Mouse (Mus musculus) T-helper 17 cell (primary cell): ENCODE measurements around the gene Gse1.

Experiments
- in situ Hi-C, 2 experiments: fragments of 300-600 bp; cut with MboI, MseI; formaldehyde crosslinking; loops; 1 replicate in 1 of 2; 2 replicates in 1 of 2; pipeline ENCODE4 v1.15.1; 2025; ENCODE audit warnings: high pct_unique_total_duplicates in 2 of 2

The Gse1 gene

DNA sequence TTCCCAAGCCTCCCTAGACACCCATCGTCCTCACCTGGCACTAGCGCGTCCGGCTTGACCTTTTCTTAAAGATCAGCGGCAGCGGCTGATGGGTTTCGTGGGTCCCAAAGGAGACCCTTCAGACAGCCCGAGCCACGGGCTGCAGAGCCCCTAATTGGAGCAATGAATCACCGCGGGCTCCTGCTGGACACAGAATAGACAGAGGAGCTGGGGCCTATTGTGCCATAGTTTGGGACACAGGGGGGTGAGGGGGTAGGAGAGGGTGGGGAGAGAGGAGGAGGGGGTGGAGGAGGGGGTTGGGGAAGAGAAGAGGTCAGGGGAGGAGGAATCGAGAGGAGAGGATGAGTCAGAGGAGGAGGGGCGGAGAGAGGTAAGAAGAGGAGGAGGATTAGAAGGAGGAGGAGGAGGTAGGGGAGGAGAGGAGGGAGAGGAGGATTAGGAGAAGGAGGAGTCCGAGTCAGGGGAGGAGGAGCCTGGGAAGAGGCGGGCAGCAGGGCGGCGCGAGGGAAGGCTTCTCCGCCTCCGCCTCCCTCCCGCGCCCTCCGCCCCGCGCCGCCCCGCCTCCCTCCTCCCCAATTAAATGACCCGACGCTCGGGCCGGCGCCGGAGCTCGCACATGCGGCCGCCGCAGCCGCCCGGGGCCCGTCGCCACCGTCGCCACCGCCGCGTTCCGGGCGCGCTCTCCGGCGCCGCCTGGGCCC, at the start of gene Gse1:
Gene Gse1, plus strand, starts transcription at position 566 of the 701 bp plus-strand sequence.
- in situ Hi-C loops, result no loop called here

DNA sequence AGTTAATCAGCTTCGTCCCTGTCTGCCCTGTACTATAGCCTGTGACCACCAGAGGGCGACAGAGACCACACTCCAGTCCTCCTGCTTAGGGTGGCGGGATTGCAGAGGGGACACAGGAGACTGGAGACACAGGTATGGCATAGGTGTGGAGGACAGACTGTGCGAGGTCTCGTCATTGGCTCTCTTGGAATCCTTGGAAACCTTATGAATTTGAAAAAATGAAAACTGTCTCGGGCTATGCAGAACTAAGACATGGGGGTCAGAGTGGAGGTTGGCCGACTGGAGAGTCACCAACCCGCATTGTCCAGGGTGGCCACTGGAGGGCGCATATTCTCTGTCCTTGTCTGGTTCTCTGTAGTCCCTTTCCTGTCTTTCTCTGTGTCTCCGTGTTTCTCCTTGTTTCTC, 49.2 kb upstream of the Gse1 start:
- in situ Hi-C loops, result loop anchor here in 1 of 2 experiments (5.0 kb wide), 2 partner anchors 68 to 143 kb away; no protein-coding TSS in a partner anchor

DNA sequence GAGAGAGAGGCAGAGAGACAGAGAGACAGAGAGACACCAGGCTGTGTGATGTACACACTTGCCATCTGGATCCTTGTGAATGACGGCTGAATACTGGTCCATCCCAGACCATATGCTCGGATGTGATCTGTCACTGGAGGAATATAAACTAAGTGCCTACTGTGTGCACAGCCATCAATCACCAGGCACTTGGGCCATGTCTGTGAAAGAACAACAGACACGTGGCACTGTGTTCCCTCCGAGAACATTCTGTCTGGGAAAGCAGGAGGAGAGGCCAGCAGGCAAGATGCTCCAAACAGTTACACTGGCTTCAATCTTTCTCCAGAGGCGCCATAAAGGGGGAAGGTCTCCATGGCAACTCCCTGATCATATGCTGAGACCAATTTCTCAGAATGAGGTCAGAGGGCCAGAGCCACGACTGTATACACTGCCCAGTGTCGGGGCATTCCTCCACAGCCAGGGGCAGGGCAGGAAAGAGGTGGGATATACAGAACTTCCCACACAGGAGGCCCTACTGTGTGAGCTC, 47.7 kb upstream of the Gse1 start:
- in situ Hi-C loops, result loop anchor here in 1 of 2 experiments (5.0 kb wide), 2 partner anchors 57 to 142 kb away; no protein-coding TSS in a partner anchor

DNA sequence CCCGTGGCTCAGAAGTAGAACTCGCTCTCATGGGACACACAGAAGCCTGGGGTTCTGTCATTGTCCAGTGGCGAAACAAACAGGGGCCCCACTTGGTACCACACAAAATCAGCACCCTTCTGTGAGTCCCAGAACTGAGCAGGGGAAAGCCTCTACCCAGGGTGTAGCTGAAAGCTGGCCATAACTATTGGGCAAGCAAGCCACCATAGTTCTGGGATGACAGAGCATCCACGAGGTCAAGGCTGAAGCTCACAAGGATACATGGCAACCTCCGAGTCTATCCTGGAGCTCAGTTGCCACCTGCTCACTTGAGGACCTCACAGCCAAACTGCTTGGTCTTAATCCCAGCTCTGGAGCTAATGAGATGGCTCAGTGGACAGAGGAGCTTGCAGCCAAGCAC, 47.0 kb upstream of the Gse1 start:
- in situ Hi-C loops, result loop anchor here in 1 of 2 experiments (5.0 kb wide), 2 partner anchors 56 to 141 kb away; no protein-coding TSS in a partner anchor

DNA sequence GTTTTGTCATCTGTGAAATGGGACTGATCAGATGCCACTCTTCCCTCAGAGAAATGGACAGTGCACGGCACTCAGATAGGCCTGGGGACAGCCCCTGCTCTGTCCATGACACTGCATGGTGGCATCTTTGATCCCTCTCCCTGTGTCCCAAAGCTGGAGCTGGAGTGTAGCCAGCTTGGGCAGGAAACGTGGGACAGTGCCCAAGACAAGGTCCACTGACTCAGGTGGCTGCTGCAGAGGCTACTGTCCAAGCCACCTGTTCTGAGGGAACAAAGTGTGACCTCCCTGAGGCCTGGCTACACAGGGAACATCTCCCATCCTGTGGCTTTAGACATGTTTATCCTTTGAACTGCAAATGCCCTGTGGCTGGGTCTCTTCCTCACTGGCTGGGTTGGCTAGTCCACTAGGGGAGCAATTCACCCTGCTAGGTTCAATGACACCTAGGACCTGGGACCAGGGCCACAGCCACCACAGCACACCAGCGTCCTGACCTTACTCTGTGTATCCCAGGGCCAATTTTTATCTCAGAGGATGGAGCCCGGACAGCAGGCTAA, 46.3 kb upstream of the Gse1 start:
- in situ Hi-C loops, result loop anchor here in 1 of 2 experiments (5.0 kb wide), 2 partner anchors 55 to 140 kb away; no protein-coding TSS in a partner anchor

DNA sequence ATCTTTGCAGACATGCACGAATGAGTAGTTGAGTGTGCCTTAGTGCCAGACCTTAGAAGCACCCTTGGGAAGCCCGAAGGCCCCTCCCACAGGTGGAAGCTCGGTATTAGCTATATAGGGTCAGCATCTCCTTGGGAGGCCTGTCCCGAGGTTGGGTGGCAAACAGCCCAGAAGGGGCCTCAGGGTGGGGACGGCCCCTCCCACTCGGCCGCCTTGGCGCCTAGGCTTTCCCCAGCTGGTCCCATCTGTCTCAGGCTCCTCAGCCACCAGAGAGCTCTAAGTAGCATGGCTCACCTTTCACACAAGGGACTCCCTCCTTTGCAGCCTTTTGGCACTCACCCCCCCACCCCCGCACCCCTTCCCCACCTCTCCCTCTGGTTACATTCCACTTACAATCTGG, 43.9 kb upstream of the Gse1 start:
- in situ Hi-C loops, result loop anchor here in 1 of 2 experiments (5.0 kb wide), 2 partner anchors 53 to 138 kb away; no protein-coding TSS in a partner anchor

DNA sequence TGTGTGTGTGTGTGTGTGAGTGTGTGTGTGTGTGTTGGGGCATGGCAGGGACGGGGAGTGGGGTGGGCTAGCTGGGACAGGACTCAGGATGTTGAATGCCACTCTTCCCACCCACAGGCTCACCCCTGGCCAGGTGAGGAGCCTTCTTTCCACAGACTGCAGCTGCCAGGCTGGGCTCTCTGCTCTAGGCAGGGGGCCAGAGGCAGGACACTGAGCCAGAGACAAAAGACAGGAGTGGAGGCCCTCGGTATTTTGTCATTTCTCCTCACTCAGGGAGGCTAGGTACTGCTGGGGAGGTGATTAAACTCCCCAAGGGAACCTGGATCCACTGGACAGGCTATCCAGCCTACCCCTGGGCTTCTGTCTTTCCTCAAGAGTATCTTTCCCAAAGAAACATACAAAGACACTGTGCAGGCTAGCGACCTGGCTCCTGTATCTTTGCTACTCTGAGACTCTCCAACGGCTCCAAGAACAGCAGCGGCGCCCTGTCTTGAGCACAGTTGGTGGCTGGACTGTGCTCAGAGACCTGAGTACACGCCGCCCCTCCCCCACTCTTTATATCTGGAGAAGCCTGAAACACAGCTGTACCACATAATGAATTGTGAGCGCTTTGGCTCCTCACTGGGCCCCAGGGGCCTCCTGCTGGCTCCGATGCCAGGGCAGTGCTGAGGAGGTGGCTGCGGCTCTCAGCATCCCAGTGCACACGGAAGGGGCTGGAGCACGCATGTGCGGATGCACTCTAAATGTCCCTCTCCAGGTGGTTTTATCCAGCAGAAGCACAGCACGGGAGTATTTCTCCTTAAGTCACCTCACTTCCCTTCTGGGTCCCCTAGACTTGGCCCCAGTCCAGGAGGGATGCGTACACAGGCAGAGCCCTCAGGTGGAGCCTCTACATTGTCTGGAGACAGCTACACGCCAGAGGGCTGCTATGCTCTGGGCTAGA, 43.1 kb upstream of the Gse1 start:
- in situ Hi-C loops, result loop anchor here in 1 of 2 experiments (5.0 kb wide), 2 partner anchors 52 to 137 kb away; no protein-coding TSS in a partner anchor

DNA sequence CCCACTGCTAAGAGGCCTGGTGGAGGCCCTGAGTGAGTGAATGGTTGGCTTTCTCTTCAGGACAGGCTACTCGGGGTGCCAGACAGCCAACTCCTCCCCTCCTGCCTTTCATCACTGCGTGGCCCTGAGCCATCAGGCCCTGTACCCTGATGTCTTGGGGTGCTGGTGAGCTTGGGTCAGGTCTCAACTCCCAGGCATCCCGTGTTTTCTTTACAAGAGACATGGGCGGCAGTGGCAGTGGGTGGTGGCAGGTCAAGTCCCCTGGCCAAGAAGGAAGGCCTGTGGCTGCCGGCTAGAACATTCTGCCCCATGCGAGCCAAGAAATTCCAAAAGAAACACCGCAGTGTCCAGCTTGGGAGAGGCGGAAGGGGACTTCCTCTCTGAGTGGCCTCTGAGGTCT, 41.8 kb upstream of the Gse1 start:
- in situ Hi-C loops, result no loop called here

DNA sequence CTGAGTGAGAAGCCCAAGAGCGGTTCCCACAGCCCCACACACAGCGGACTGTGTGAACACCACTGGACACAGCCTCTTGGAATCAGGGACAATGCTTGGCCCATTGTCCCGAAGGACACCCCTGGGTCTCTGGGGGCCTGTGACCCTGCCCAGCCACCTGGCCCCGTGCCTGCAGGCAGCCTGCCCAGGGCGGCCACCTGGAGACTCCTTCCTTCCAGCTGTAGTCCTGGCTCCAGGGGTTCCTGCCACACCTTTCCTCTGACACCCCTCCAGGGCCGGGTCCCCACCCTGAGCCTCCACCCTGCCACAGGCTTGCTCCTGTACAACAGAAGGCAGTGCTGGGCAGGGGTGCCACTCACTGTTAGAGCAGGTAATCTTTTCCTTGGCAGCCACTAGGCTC, 39.7 kb upstream of the Gse1 start:
- in situ Hi-C loops, result no loop called here

DNA sequence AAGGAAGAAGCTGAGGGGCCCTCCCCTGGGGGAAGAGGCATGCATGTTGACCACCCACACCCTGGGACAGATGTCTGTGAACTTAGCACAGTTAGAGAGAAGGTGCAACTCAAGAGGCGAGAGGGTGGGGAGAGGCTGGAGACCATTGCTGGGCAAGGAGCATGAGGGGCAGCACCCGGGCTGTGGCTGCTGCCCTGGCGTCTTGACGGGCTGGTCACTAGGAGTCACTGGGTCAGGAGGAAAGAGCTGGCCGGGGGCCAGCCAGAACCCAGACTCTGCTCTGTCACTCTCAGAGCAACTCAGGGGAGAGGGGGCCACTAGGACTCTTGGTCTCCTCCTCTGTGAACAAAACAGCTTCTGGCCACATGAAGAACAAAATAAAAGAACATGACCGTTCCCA, 38.8 kb upstream of the Gse1 start:
- in situ Hi-C loops, result no loop called here

DNA sequence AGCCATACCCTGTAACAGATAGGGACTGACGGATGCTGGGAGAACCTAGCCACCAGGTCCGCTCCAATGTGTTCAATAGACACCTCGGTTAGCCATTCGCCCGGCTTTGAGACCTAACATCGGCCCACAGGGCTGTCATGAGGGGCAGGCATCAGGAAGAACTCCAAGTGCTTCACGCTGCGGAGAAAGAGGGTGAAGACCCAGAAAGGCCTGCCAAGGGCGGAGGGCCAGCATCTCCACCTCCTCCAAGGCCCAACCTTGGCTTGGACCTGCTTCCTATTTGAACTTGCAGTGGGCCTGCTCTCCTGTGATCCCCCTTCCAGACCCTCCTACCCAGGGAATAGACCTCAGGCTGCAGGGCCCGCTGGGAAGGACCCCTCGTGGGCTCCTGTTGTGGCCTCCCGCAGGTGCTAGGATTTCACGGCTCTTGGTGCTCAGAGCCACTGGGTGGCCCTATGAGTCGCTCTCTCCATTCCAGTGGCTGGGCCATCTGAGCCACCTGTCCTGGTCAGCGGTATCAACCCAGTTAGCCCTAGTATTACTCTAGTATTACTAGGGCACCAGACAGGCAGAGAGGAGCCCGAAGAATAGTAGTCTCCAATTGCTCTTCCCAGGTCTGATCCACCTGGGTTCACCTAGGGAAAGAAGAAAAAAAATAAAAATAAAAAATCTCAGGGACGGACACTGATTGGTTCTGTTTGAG, 38.0 kb upstream of the Gse1 start:
- in situ Hi-C loops, result no loop called here

DNA sequence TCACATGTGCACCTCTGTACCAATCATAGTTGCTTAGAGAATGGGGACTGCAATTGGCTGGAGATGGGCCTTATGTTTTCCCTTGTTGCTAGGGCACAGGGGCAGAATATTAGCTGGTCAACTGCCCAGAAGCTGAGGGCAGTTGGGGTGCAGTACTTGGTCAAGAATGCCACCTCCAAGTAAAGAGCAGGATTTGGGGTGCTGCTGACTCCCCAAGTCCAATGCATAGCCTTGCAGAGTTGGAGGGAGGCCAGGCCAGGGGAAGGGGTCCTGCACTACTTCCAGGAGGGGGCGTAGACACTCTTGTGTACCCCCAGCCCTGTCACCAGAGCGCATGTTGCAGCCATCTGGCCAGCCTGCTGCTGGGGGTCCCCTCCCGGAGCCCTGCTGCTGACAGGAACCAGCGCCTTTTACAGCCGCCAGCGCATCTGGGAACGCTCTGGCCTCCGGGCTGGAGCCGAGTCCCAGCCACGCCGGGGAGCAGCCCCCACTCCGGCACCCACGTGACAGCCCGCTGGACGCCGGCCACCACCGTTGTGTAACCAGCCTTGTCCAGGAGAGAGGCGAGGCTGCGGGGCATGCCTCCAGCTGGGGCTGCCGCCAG, 37.3 kb upstream of the Gse1 start:
- in situ Hi-C loops, result no loop called here

DNA sequence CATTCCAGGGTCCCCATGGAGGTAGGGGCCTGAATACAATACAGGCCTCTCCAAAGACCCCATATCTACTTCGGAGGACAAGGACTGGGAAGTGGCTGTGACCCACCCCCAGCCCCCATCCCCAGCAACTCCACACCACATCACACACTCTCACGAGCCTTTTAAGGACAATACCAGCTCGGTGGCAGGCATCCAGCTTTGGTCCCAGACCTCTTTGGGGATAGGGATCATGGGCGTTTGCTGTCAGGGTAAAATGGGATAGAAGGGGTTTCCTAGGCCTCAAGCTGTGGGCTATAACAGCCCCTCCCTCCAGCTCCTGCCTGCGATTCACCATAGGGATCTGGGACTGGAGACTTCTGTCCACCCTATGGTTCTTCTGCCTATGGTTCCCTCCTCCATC, 36.6 kb upstream of the Gse1 start:
- in situ Hi-C loops, result no loop called here

DNA sequence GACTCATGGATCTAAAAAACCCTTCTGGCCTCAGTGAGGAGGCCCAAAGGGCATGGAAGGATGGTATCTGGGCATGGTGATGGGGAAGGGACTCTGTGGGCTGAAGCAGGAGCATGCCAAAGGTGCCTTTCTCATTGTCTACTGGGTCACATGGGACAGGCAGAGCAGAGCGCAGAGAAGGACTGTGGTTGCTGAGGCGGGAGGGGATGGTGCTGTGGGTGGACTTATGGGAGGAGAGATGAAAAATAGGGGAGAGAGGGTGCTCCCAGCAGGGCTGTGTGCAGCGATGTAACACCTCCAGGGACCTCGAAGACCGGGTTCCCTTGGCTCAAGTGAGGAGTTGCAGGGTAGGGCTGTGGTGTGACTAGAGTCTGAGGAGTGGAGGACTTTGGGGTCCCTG, 36.1 kb upstream of the Gse1 start:
- in situ Hi-C loops, result no loop called here

DNA sequence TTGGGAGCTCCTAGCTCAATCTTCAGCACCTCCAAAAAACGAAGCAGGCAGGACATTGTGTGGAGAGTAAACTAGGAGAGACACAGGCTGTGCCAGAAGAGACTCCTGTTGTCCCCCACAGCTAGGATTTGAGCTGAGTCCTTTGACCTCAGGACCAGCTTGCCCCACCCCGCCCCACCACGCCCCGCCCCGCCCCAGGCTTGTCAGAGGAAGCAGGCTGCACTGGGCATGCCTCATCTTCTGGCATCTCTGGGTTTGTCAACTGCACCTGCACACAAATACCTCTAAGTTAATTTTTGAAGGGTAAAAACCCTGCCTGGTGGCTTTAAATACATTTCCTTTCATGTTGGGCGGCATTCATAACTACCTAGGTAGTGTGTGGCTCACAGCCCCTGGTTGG, 26.9 kb upstream of the Gse1 start:
- in situ Hi-C loops, result no loop called here

DNA sequence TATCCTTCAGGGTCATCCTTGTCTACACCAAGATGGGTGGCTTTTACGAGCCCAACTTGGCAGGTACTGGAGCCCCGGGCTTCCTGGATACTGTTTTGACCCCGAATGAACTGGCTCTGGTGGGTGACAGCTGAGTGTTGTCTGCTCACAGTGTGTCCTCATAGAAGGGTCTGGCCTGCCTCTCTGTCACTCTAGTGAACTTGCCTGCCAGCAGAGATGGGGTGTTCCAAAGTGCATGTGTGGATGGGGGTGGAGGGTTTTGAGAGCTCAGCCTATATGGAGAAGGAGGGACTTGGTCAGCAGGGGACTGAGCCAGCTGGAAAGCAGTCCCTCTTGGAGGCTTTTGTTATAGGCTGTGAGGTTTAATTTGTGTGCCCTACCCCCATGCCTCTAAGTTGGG, 25.7 kb upstream of the Gse1 start:
- in situ Hi-C loops, result no loop called here

DNA sequence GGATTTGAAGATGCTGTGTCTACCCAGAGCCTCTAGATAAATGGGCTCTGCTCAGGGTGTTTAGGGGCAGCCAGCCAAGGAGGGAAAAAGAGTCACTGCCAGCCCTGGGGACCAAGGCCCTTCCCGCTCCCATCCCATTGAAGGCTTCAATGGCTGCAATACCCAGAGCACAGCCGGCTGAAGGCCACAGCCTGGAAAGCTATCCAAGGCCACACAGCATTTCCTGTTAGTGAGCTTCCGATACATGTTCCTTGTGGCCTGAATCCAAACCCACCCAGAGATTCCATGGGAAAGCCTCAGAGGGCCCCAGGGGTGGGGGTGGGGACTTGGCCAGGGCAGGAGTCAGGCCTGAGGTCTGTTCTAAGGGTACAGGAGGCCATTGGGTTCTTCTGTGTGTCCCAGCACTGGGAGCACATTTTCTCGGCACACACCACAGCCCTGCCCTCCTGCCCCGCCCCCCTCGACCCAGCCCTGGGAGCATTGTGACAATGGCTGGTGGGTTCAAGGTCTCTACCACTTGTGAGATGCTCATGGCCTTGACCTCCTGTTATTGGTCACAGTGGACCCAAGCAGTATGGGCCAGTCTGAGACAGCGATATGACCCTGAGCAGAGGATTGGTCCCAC, 23.4 kb upstream of the Gse1 start:
- in situ Hi-C loops, result no loop called here

DNA sequence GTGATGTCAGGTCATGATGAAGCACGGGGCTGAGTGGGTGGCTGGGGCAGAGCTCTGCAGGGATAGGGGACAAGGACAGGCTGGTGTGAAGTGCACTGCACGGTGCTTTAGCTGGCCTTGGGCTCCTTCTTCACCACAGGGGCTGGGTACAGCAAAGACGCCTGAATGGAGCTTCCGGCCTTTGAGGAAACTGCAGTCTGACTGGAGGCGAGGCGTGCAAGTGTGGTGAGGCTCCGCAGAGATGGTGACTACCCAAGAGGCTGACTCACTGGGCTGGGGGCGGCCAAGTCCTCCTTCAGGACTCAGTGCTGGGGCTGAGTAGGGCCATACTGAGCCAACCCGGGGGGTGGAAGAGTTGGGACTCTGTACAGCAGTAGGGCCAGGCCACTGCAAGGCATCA, 22.3 kb upstream of the Gse1 start:
- in situ Hi-C loops, result no loop called here

DNA sequence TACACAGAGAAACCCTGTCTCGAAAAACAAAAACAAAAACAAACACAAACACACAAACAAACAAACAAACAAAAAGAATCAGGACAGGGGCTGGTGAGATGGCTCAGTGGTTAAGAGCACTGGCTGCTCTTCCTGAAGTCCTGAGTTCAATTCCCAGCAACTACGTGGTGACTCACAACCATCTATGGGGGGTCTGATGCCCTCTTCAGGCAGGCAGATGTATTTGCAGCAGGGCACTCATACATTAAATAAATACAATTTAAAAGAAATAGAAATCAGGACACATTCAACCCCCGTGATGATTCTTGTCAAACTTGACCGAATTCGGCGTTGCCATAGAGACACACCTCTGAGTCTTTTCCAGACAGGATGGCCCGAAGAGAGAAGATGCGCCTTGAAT, 20.9 kb upstream of the Gse1 start:
- in situ Hi-C loops, result no loop called here

DNA sequence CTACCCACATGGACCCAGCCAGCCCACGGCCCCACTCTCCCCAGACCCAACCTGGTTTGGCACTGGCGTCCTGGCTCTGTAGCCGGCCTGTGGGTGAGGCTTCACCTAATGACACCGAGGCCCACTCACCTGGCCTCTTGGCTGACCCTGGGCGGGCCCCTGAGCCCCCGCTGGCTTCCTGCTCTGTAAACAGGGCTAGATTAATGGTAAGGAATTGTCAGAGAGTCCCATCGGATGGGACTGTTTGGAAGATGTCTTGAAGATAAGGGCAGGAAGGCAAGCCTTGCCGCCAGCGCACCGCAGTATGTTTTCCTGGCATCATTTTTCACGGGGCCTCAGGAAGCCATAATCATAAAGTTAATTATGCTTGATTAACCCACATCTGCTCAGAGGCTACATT, 20.1 kb upstream of the Gse1 start:
- in situ Hi-C loops, result no loop called here
